Mouse (Mus musculus) MEL (cell line): ENCODE measurements around the gene Bbs9. TPM values are rescaled to one million over a fixed set of nuclear protein-coding genes. Genes with fewer than 3 reads are reported as not detected.

Source experiments
- DNase-seq: peaks from one replicate; pipeline ENCODE4 v3.0.0; 2011; ENCODE audit warnings: low read depth, low spot score
- H3K27ac ChIP-seq: 2 replicates; pipeline ENCODE4 v1.5.1; 2012; ENCODE audit warnings: low read depth, mild to moderate bottlenecking, control low read depth, low read length, moderate library complexity; ENCODE audit not compliant: control insufficient read depth
- H3K27me3 ChIP-seq, 2 experiments: fragments of 150-350 bp in 1 of 2; sonication (generic) in 1 of 2; 2 replicates each; pipeline ENCODE4 v1.6.1; 2012; ENCODE audit warnings: low read length in 2 of 2, mild to moderate bottlenecking in 2 of 2, improper control_type of control experiment in 1 of 2, moderate library complexity in 1 of 2; ENCODE audit not compliant: insufficient read depth in 2 of 2, control insufficient read depth in 1 of 2
- H3K36me3 ChIP-seq, 2 experiments: 2 replicates each; pipeline ENCODE4 v1.6.1; 2012 to 2014; ENCODE audit warnings: low read length in 2 of 2, improper control_type of control experiment in 1 of 2, inconsistent platforms in 1 of 2, mild to moderate bottlenecking in 1 of 2; ENCODE audit not compliant: insufficient read depth in 2 of 2, control insufficient read depth in 1 of 2
- H3K4me1 ChIP-seq, 2 experiments: fragments of 150-350 bp in 1 of 2; sonication (generic) in 1 of 2; 2 replicates each; pipeline ENCODE4 v1.6.1; 2012; ENCODE audit warnings: low read length in 2 of 2, improper control_type of control experiment in 1 of 2, mild to moderate bottlenecking in 1 of 2; ENCODE audit not compliant: insufficient read depth in 2 of 2, control insufficient read depth in 1 of 2
- H3K4me3 ChIP-seq, 2 experiments: fragments of 150-350 bp in 1 of 2; sonication (generic) in 1 of 2; 2 replicates each; pipeline ENCODE4 v1.5.1; 2012; ENCODE audit warnings: low read depth in 2 of 2, low read length in 2 of 2, mild to moderate bottlenecking in 2 of 2, moderate library complexity in 2 of 2, control low read depth in 1 of 2, improper control_type of control experiment in 1 of 2; ENCODE audit not compliant: control insufficient read depth in 1 of 2, insufficient read depth in 1 of 2
- H3K79me2 ChIP-seq: 2 replicates; pipeline ENCODE4 v1.6.1; 2012; ENCODE audit warnings: mild to moderate bottlenecking, low read length, moderate library complexity; ENCODE audit not compliant: control insufficient read depth, poor library complexity, insufficient read depth
- H3K9ac ChIP-seq: 2 replicates; pipeline ENCODE4 v1.6.1; 2012; ENCODE audit warnings: low read depth, mild to moderate bottlenecking, control low read depth, low read length, moderate library complexity; ENCODE audit not compliant: control insufficient read depth, poor library complexity, severe bottlenecking
- H3K9me3 ChIP-seq: fragments of 150-350 bp; sonication (generic); replicated peaks from 2 replicates; pipeline ENCODE4 v1.6.1; 2012; ENCODE audit warnings: mild to moderate bottlenecking, low read length, improper control_type of control experiment, moderate library complexity; ENCODE audit not compliant: insufficient read depth
- BHLHE40 ChIP-seq: IDR thresholded peaks from 2 replicates; pipeline ENCODE4 v1.6.1; 2012; ENCODE audit warnings: low read depth, mild to moderate bottlenecking, inconsistent platforms, low read length, improper control_type of control experiment, borderline replicate concordance
- CHD1 ChIP-seq: IDR thresholded peaks from 2 replicates; pipeline ENCODE4 v1.6.1; 2012; ENCODE audit warnings: low read depth, mild to moderate bottlenecking, inconsistent platforms, low read length, improper control_type of control experiment
- CHD2 ChIP-seq: IDR thresholded peaks from 2 replicates; pipeline ENCODE4 v1.6.1; 2011; ENCODE audit warnings: low read length, improper control_type of control experiment
- E2F4 ChIP-seq: IDR thresholded peaks from 2 replicates; pipeline ENCODE4 v1.6.1; 2011; ENCODE audit warnings: low read depth, low read length, improper control_type of control experiment, borderline replicate concordance
- GABPA ChIP-seq: IDR thresholded peaks from 2 replicates; pipeline ENCODE4 v1.6.1; 2012; ENCODE audit warnings: low read depth, mild to moderate bottlenecking, inconsistent platforms, low read length, improper control_type of control experiment, moderate library complexity
- GATA1 ChIP-seq: IDR thresholded peaks from 2 replicates; pipeline ENCODE4 v1.6.1; 2011; ENCODE audit warnings: low read depth, low read length, improper control_type of control experiment
- NELFE ChIP-seq: IDR thresholded peaks from 2 replicates; pipeline ENCODE4 v1.6.1; 2011; ENCODE audit warnings: low read depth, low read length, improper control_type of control experiment
- POLR2A ChIP-seq, 2 experiments: IDR thresholded peaks; 2 replicates each; pipeline ENCODE4 v1.6.1; 2011 to 2012; ENCODE audit warnings: low read length in 2 of 2, mild to moderate bottlenecking in 2 of 2, control low read depth in 1 of 2, improper control_type of control experiment in 1 of 2, low read depth in 1 of 2, moderate library complexity in 1 of 2; ENCODE audit not compliant: control insufficient read depth in 1 of 2, insufficient read depth in 1 of 2, poor library complexity in 1 of 2
- POLR2AphosphoS2 ChIP-seq: IDR thresholded peaks from 2 replicates; pipeline ENCODE4 v1.6.1; 2011; ENCODE audit warnings: low read length, improper control_type of control experiment
- RCOR1 ChIP-seq: IDR thresholded peaks from 2 replicates; pipeline ENCODE4 v1.6.1; 2012; ENCODE audit warnings: low read depth, mild to moderate bottlenecking, inconsistent platforms, low read length, improper control_type of control experiment
- SIN3A ChIP-seq: IDR thresholded peaks from 2 replicates; pipeline ENCODE4 v1.6.1; 2012; ENCODE audit warnings: low read length, improper control_type of control experiment, inconsistent platforms
- SMC3 ChIP-seq: IDR thresholded peaks from 2 replicates; pipeline ENCODE4 v1.6.1; 2011; ENCODE audit warnings: low read depth, low read length, improper control_type of control experiment
- TCF12 ChIP-seq: IDR thresholded peaks from 2 replicates; pipeline ENCODE4 v1.6.1; 2014; ENCODE audit warnings: low read depth, mild to moderate bottlenecking, inconsistent platforms, low read length, improper control_type of control experiment, moderate library complexity
- UBTF ChIP-seq: IDR thresholded peaks from 2 replicates; pipeline ENCODE4 v1.6.1; 2012; ENCODE audit warnings: low read depth, mild to moderate bottlenecking, inconsistent platforms, low read length, improper control_type of control experiment, moderate library complexity, borderline replicate concordance; ENCODE audit not compliant: insufficient read depth
- USF2 ChIP-seq, 2 experiments: IDR thresholded peaks; 2 replicates each; pipeline ENCODE4 v1.6.1; 2011 to 2012; ENCODE audit warnings: improper control_type of control experiment in 2 of 2, low read length in 2 of 2, borderline replicate concordance in 1 of 2, inconsistent platforms in 1 of 2, low read depth in 1 of 2, mild to moderate bottlenecking in 1 of 2; ENCODE audit not compliant: insufficient read depth in 1 of 2
- ZKSCAN1 ChIP-seq: IDR thresholded peaks from 2 replicates; pipeline ENCODE4 v1.6.1; 2012; ENCODE audit warnings: low read depth, mild to moderate bottlenecking, inconsistent platforms, low read length, improper control_type of control experiment, moderate library complexity
- ZMIZ1 ChIP-seq: IDR thresholded peaks from 2 replicates; pipeline ENCODE4 v1.6.1; 2012; ENCODE audit warnings: low read depth, mild to moderate bottlenecking, inconsistent platforms, low read length, improper control_type of control experiment, moderate library complexity
- ZNF384 ChIP-seq: IDR thresholded peaks from 2 replicates; pipeline ENCODE4 v1.6.1; 2012; ENCODE audit warnings: low read depth, mild to moderate bottlenecking, inconsistent platforms, low read length, improper control_type of control experiment
- polyA plus RNA-seq, 2 experiments: library from polyadenylated mRNA; stranded (reverse) in 1 of 2; unstranded in 1 of 2; fragments of >175 nt in 1 of 2; fragments of >200 nt in 1 of 2; gene quantifications; 2 replicates each; pipeline versions ENCODE4 v1.2.1 to v1.2.4; 2012; ENCODE audit warnings: low replicate concordance in 2 of 2, low read depth in 1 of 2; ENCODE audit not compliant: insufficient read length in 2 of 2, insufficient read depth in 1 of 2, missing spikeins in 1 of 2
- total RNA-seq: library from RNA; depleted of rRNA; stranded (reverse); fragments of 300-350 nt; gene quantifications from 2 replicates; pipeline ENCODE4 v1.2.3, GENCODE M21; 2012

The Bbs9 gene
- total and polyA plus RNA-seq, 3 experiments: 18.5 to 19.5 TPM; not detected in 1

DNA sequence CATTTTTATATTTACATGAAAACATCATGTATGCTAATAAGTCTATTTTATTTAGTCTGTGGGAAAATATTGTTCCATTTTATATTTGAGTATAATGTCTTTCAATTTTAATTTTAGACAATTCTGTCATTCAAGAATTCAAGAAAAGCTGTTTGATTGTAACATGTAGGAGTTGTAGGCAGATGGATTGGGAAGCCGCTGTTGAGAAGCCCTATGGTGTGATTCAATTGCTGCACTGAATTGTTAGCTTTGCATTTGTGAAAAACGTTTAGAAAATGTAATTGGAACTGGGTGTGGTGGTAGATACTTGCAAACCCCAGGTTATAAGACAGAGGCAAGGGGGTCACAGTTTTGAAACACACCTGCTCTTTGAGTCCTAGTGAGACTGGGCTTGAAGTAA is 121.1 kb downstream of the Bbs9 start:
- H3K9me3 ChIP-seq: no peaks in the 10 kb centered on the region

GRCm38 (mm10) chr9:22613271-22613824 is 137.8 kb downstream of the Bbs9 start:
- Histone ChIP-seq H3K79me2 (no peaks in the 10 kb centered on the region), H3K9me3 (no peaks in the 10 kb centered on the region), H3K4me1 (no peaks in the 10 kb centered on the region), H3K27ac (no peak overlapping the region), H3K36me3 (no peaks in the 10 kb centered on the region), H3K9ac (no peak overlapping the region), H3K4me3 (no peak overlapping the region), H3K27me3 (no peaks in the 10 kb centered on the region)
- no peak for TF ChIP-seq SIN3A
- TF ChIP-seq USF2 (IDR thresholded peaks at IDR 0.05; ENCODE audit: borderline replicate concordance in 1 of 2, insufficient read depth in 1 of 2, low read depth in 1 of 2, low read length in 2 of 2): no peak
- no peak for TF ChIP-seq UBTF
- TF ChIP-seq NELFE: no peak
- no peak for TF ChIP-seq CHD1
- no peak for TF ChIP-seq E2F4
- TF ChIP-seq CHD2: no peak
- no peak for TF ChIP-seq SMC3
- no peak for TF ChIP-seq TCF12
- no peak for TF ChIP-seq GATA1
- TF ChIP-seq POLR2AphosphoS2: no peak
- no peak for TF ChIP-seq ZNF384
- no peak for DNase-seq

More for the DNA sequence above, 121.1 kb downstream of the Bbs9 start:
- no peak overlapping the region for H3K27ac ChIP-seq
- no peak overlapping the region for H3K4me3 ChIP-seq
- no peaks in the 10 kb centered on the region for H3K79me2 ChIP-seq
- H3K9ac ChIP-seq: no peak overlapping the region
- H3K27me3 ChIP-seq: no peaks in the 10 kb centered on the region
- DNase-seq: no peak
- TF ChIP-seq GABPA (no peak), RCOR1 (no peak), SIN3A (no peak), ZMIZ1 (no peak), POLR2A (IDR thresholded peaks at IDR 0.05; ENCODE audit: control insufficient read depth in 1 of 2, insufficient read depth in 1 of 2, low read depth in 1 of 2, low read length in 2 of 2, poor library complexity in 1 of 2) (no peak), BHLHE40 (no peak), ZKSCAN1 (no peak), UBTF (no peak), GATA1 (no peak)
- H3K4me1 ChIP-seq: no peaks in the 10 kb centered on the region
- no peaks in the 10 kb centered on the region for H3K36me3 ChIP-seq
